Mouse (Mus musculus): ENCODE measurements around the gene Pmpca. TPM values are rescaled to one million over a fixed set of nuclear protein-coding genes. Genes with fewer than 3 reads are reported as not detected.

Pmpca gene
- polyA plus RNA-seq, 1 experiment from 2014 or later, result 46.4 TPM

DNA sequence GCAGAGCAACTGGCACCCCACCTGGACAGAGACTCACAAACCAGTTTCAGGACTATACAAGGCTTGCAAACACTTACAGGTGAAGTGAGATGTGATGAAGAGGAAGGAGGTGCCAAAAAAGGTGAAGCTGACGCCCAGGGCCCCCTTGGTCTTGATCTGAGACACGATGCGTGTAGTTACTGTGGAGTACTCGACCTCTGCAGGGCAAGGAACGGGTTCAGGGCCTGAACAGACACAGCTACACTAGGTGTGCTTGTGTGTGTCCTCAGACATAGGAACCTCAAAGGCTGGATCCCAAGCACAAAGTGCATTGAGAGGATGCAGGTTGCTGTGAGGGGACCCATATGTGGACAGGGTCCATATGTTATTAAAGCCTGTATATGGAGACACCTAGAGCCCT, 11.2 kb downstream of the Pmpca start:
- Histone ChIP-seq H3K4me3 (ENCODE audit: low read depth, low read length) (no peak overlapping the region), H3K36me3 (ENCODE audit: control insufficient read depth, insufficient read depth) (peaks cover 72% of the 10 kb centered on the region), H3K27ac (ENCODE audit: low read depth, low read length) (no peak overlapping the region), H3K4me1 (replicated peaks; ENCODE audit: control insufficient read depth, insufficient read depth, low read length) (no peaks in the 10 kb centered on the region), H3K4me2 (replicated peaks; ENCODE audit: low read depth) (no peak overlapping the region), H3K9me3 (ENCODE audit: control insufficient read depth) (no peaks in the 10 kb centered on the region), H3K9ac (ENCODE audit: low read depth, low read length) (no peak overlapping the region), H3K27me3 (replicated peaks; ENCODE audit: control insufficient read depth, insufficient read depth, low read length) (no peaks in the 10 kb centered on the region)
- WGBS, result 85% methylated on average over 5 of the region's 5 CpGs
- no peak for ATAC-seq
- TF ChIP-seq CTCF (IDR thresholded peaks at IDR 0.05; ENCODE audit: low read depth), result no peak

DNA sequence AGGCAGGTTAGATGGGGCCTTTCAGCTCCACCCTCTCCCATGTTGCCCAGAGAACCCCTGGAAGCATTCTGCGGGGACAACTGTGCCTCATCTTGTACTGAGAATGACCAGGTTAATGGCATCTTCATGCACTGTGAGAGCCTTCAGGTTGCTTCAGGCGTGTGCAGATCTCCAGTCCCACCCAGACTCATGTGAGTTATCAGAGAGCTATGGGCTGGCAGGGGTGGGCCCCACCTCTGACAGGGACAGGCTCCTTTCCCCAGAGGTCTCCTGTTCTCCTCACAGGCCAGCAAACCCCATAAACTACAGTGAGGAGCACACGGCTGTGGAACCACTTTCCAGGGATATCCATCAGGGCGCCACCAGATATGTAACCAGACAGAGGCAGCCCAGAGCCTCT, 11.9 kb downstream of the Pmpca start:
- no peak overlapping the region for H3K4me3 ChIP-seq (ENCODE audit: low read depth, low read length)
- ATAC-seq, result no peak
- no peak overlapping the region for H3K9ac ChIP-seq (ENCODE audit: low read depth, low read length)
- H3K27ac ChIP-seq (ENCODE audit: low read depth, low read length), result no peak overlapping the region
- peaks cover 65% of the 10 kb centered on the region for H3K36me3 ChIP-seq (ENCODE audit: control insufficient read depth, insufficient read depth)
- H3K27me3 ChIP-seq (replicated peaks; ENCODE audit: control insufficient read depth, insufficient read depth, low read length), result no peaks in the 10 kb centered on the region
- no peak for TF ChIP-seq CTCF (IDR thresholded peaks at IDR 0.05; ENCODE audit: low read depth)
- H3K4me2 ChIP-seq (replicated peaks; ENCODE audit: low read depth), result no peak overlapping the region
- no peaks in the 10 kb centered on the region for H3K9me3 ChIP-seq (ENCODE audit: control insufficient read depth)
- 87% methylated on average over 4 of the region's 4 CpGs for WGBS
- H3K4me1 ChIP-seq (replicated peaks; ENCODE audit: control insufficient read depth, insufficient read depth, low read length), result no peaks in the 10 kb centered on the region

DNA sequence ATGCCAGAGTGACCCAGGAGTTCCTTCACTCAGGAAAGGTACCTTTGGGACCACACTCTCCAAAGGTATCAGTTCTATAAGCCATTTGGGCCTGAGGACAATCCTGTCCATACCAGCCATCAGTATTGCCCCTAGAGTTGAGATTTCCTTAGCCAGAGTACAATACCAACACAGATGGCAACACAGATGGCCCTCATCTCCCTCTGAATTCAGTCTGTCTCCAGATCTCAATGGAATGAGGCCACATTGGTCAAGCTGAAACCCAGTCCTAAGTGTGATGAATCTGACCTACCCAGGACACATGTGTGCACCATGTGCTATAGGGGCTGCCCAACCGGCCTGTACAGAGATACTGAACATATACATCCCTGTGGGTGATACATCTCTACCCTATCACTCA, 13.1 kb downstream of the Pmpca start:
- 0 out of 2 replicates have a peak, but pooled peaks cover 6% of the 10 kb centered on the region for H3K4me1 ChIP-seq (replicated peaks; ENCODE audit: control insufficient read depth, insufficient read depth, low read length)
- no peaks in the 10 kb centered on the region for H3K27me3 ChIP-seq (replicated peaks; ENCODE audit: control insufficient read depth, insufficient read depth, low read length)
- no peaks in the 10 kb centered on the region for H3K9me3 ChIP-seq (ENCODE audit: control insufficient read depth)
- TF ChIP-seq CTCF (IDR thresholded peaks at IDR 0.05; ENCODE audit: low read depth), result no peak
- H3K4me2 ChIP-seq (replicated peaks; ENCODE audit: low read depth), result no peak overlapping the region
- no peak for ATAC-seq
- 100% methylated on average over 1 of the region's 1 CpGs for WGBS
- H3K36me3 ChIP-seq (ENCODE audit: control insufficient read depth, insufficient read depth), result peaks cover 54% of the 10 kb centered on the region
- no peak overlapping the region for H3K4me3 ChIP-seq (ENCODE audit: low read depth, low read length)
- no peak overlapping the region for H3K9ac ChIP-seq (ENCODE audit: low read depth, low read length)
- H3K27ac ChIP-seq (ENCODE audit: low read depth, low read length), result no peak overlapping the region

DNA sequence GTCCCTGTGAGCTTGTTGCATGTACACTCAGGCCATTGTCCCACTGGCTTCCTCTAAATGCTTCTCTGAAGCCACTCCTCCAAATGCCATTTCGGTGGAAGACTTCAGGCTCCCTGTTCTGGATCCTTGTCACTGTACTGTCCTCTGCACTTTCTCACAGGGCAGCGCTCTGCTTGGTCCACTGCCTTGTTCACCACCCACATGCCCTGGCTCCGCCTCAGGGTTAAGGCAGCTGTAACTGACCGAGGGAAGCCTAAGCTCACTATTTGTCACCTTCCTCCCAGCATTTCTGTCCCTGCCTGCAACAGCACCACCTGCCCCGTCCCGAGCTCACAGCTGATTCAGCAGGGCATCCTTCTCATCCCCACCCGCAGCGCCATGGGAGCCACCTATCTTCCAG, 14.2 kb downstream of the Pmpca start:
- Histone ChIP-seq H3K27me3 (replicated peaks; ENCODE audit: control insufficient read depth, insufficient read depth, low read length) (no peaks in the 10 kb centered on the region), H3K4me2 (replicated peaks; ENCODE audit: low read depth) (no peak overlapping the region), H3K9ac (ENCODE audit: low read depth, low read length) (no peak overlapping the region), H3K9me3 (ENCODE audit: control insufficient read depth) (no peaks in the 10 kb centered on the region), H3K36me3 (ENCODE audit: control insufficient read depth, insufficient read depth) (peaks cover 48% of the 10 kb centered on the region), H3K27ac (ENCODE audit: low read depth, low read length) (no peak overlapping the region), H3K4me1 (replicated peaks; ENCODE audit: control insufficient read depth, insufficient read depth, low read length) (0 out of 2 replicates have a peak, but pooled peaks cover 6% of the 10 kb centered on the region), H3K4me3 (ENCODE audit: low read depth, low read length) (no peak overlapping the region)
- no peak for ATAC-seq
- no peak for TF ChIP-seq CTCF (IDR thresholded peaks at IDR 0.05; ENCODE audit: low read depth)
- WGBS, result 70% methylated on average over 8 of the region's 8 CpGs

DNA sequence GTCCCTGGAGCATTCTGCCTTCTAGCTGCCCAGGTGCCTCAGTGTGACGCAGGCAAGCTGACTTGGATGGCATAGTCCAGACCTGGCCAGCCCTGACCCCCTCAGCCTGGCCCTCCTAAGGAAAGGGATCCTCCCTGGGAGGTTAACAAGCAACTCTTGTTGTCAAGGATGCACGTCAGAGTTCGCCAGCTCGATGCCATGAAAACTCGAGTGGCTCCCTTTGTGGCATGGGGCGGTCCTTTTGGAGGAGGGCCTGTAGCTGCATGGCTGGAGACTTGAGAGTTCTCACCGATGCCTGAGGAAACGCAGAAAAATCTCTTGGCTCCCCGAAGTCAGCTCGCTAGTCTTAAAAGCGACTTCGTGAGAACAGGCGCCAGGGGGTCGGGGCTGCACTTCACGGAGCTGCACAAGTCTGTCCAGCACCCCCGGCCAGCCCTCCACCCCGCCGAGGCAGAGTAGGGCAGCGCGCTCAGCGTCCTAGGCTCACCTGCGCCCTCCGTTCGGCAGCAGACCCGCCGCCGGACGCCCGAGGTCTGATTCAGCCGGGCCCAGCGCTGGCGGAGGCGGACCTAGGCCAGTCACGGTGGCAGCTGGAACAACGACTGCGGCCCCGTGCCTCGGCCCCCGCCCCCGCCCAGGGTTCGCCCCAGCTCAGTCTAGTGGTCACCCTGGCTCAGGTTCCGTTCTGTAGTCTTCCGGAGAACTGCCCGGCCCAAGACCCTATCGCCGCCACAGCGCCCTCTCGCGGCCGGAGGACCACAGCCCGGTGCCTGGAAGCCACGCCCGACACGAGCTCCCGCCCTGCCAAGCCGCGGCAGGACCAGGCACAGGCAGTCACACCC, 19.6 kb downstream of the Pmpca start, which contains the start of gene Inpp5e:
Inpp5e (minus strand) TSS at position 689 of the 842 bp plus-strand sequence.
- 0 out of 2 replicates have a peak, but pooled peaks cover 9% of the 10 kb centered on the region for H3K4me1 ChIP-seq (replicated peaks; ENCODE audit: control insufficient read depth, insufficient read depth, low read length)
- ATAC-seq, result peak; percentile 92
- H3K4me2 ChIP-seq (replicated peaks; ENCODE audit: low read depth), result peak within 1 kb of the TSS; percentile 88
- under 1% methylated on average over 53 of the region's 57 CpGs for WGBS
- TF ChIP-seq CTCF (IDR thresholded peaks at IDR 0.05; ENCODE audit: low read depth), result peak; percentile 98
- peak within 1 kb of the TSS; percentile 91 for H3K9ac ChIP-seq (ENCODE audit: low read depth, low read length)
- H3K27me3 ChIP-seq (replicated peaks; ENCODE audit: control insufficient read depth, insufficient read depth, low read length), result no peaks in the 10 kb centered on the region
- no peaks in the 10 kb centered on the region for H3K9me3 ChIP-seq (ENCODE audit: control insufficient read depth)
- peak within 1 kb of the TSS; percentile 90 for H3K4me3 ChIP-seq (ENCODE audit: low read depth, low read length)
- peak within 1 kb of the TSS; percentile 88 for H3K27ac ChIP-seq (ENCODE audit: low read depth, low read length)
- peaks cover 45% of the 10 kb centered on the region for H3K36me3 ChIP-seq (ENCODE audit: control insufficient read depth, insufficient read depth)

DNA sequence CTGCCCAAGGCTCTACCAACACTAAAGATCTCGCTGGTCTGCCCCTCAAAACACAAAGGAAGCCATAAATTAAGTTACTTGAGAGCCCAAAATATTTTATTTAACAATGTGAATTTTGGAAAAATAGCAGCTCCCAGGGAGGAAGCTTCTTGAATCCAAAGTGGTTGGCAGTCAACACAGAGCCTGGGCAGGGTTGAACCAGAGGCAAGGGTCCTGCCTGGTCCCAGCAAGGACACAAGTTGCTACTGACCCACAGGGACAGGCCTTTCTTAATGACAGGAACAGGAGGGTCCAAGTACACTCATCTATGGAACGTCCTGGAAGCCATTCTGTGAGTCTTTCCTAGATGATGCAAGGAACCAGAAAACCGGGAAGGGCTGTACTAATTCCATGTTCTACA, 20.2 kb downstream of the Pmpca start:
- whole genome bisulfite sequencing, result 58% methylated on average over 3 of the region's 3 CpGs
- 0 out of 2 replicates have a peak, but pooled peaks cover 9% of the 10 kb centered on the region for H3K4me1 ChIP-seq (replicated peaks; ENCODE audit: control insufficient read depth, insufficient read depth, low read length)
- no peaks in the 10 kb centered on the region for H3K9me3 ChIP-seq (ENCODE audit: control insufficient read depth)
- ATAC-seq, result no peak
- no peaks in the 10 kb centered on the region for H3K27me3 ChIP-seq (replicated peaks; ENCODE audit: control insufficient read depth, insufficient read depth, low read length)
- TF ChIP-seq CTCF (IDR thresholded peaks at IDR 0.05; ENCODE audit: low read depth), result no peak
- H3K4me3 ChIP-seq (ENCODE audit: low read depth, low read length), result peak overlapping the region; percentile 90
- peaks cover 50% of the 10 kb centered on the region for H3K36me3 ChIP-seq (ENCODE audit: control insufficient read depth, insufficient read depth)
- no peak overlapping the region for H3K27ac ChIP-seq (ENCODE audit: low read depth, low read length)
- peak overlapping the region; percentile 88 for H3K4me2 ChIP-seq (replicated peaks; ENCODE audit: low read depth)
- H3K9ac ChIP-seq (ENCODE audit: low read depth, low read length), result no peak overlapping the region
